Mouse (Mus musculus) heart, postnatal 25 days (tissue): ENCODE results near the gene Vsig2. TPM values are rescaled to one million over a fixed set of nuclear protein-coding genes. Genes with fewer than 3 reads are reported as not detected.

Experiments used
- DNase-seq: peaks from one replicate; pipeline ENCODE4 v3.0.0; 2022; ENCODE audit warnings: low spot score
- intact Hi-C: fragments of 180-260 bp; cut with DNase I; formaldehyde crosslinking; loops from one replicate; pipeline ENCODE4 v1.15.1; 2025
- total RNA-seq, 2 experiments: library from RNA; stranded (reverse); gene quantifications; 2 replicates each; pipeline ENCODE4 v1.2.3; 2021

Gene Vsig2
- total RNA-seq, 2 experiments from 2014 or later = 4.1 to 4.7 TPM

DNA sequence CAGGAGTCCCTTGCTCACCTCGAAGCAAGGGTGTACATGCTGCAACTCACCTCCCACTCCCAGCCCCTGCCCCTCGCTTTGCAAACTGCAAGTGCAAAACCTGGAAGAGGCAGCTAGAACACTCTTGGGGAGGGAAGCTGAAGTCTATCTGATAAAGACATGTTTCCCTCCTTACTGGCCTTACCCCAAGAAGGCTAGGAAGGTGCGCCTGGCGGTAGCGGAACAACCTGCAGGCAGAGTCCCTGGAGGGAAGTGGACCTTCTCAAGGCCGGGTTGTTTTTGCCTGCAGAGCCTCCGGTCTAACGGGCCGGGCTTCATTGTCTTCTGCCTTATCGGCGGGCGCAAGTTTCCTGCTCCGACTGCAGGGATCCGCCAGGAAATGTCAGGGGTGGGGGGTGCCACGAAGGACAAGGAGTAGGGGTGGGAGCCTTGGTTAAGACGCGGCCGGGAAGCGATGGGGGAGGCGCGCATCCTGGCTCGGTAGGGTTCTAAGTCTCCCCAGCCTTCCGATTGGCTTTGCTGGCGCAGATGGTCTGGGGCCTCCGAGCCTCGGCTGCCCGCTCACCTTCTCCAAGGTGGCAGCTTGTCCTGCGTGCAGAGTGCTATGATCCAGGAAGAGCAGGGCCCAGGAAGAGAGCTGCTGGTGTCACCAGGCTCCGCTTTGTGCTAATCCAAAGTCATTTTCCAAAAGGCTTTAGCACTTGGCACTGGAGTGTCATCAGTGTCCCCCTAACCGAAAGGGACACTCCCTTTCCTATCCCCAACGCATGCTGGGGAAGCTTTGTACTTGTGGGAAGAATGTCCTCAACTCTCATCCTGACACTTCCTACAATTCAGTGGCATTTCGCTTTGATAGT, 8.8 kb upstream of the Vsig2 start:
- peak; percentile 83 for DNase-seq
- intact Hi-C loops = no loop called here

- DNase-seq = no peak
- intact Hi-C loops = no loop called here
These were observed 8.0 kb upstream of the Vsig2 start for GRCm38 (mm10) chr9:37530888-37531705.

- intact Hi-C loops = no loop called here
- no peak for DNase-seq
These were observed 2.2 kb upstream of the Vsig2 start for GRCm38 (mm10) chr9:37536851-37537250.

GRCm38 (mm10) chr9:37537658-37538250, 1.3 kb upstream of the Vsig2 start:
- DNase-seq = no peak
- intact Hi-C loops = no loop called here

- intact Hi-C loops = no loop called here
- DNase-seq = no peak
These were observed 1.2 kb downstream of the Vsig2 start for GRCm38 (mm10) chr9:37540226-37540625.

GRCm38 (mm10) chr9:37540701-37541575, 1.9 kb downstream of the Vsig2 start:
- no peak for DNase-seq
- intact Hi-C loops = no loop called here

DNA sequence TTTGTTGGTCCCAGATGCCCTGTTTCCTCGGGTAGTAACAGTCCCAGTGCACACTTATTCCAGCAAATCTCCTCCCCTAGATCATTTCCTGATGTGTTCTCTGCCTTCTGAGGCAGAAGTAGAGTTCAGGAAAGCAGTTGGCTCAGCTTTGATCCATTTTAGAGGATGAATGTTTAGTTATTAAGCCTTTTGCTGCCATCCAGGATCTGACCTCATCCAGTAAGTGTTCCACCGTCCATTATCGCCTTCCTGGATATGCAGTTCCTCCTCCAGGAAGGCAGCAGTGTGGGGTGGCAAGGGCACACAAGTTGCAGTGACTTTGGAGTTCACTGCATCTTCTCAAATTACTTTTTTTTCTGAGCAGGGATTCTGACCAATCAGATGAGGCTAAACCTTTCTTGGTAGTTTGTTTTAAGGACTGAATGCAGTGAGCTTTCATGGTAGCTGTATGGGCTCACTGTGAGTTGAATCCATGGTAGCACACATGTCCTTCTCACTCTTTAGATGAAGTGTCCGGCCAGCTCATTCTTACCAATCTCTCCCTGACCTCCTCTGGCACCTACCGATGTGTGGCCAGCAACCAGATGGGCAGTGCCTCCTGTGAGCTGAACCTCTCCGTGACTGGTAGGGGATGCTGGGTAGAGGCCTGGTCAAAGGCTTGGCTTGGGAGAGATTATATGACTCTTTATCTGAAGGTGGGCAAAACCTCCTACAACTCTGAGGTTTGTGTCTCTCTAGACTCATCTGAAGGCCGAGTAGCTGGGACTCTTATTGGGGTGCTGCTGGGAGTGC, 3.0 kb downstream of the Vsig2 start:
- DNase-seq = no peak
- intact Hi-C loops = no loop called here

- no peak for DNase-seq
- intact Hi-C loops = loop anchor here (2.0 kb wide), 1 partner anchor 17 kb away; no protein-coding TSS in a partner anchor
These were observed 4.9 kb downstream of the Vsig2 start for GRCm38 (mm10) chr9:37543869-37544440.

DNA sequence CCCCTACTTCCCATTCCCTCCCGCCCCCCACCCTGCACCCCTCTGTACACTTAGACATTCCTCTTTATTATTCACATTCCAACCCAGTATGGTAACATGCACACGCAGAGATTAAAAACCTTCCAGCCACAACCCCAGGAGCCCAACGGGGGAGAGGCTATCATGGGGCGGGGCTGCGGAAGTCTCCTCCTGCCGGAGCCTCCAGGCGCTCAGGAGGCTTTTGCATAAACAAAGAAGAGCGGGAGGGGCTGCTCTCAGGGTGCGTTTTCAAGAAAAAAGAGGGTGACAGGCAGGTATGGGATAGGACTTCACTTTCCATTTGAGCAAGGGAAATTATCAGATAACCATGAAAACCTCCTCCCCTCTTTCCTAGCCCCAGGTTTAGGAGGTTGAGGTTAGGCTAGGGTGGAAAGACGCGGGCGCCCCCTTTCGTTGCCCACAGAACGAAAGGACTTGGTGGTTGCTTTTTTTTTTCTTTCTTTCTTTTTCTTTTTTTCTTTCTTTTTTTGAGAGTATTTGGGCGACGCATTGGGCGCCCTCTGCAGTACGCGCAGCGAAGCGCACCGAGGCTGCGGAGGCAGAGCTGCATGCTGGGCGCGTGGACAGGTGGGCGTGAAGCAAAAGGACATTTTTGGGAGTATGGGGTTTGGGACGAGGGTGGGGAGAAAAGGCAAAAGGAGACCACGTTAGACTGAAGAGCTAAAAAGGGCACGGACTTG, 5.6 kb downstream of the Vsig2 start:
- intact Hi-C loops = loop anchor here (1.0 to 2.0 kb wide), 2 partner anchors 18 to 82 kb away; no protein-coding TSS in a partner anchor
- peak; percentile 44 for DNase-seq

DNA sequence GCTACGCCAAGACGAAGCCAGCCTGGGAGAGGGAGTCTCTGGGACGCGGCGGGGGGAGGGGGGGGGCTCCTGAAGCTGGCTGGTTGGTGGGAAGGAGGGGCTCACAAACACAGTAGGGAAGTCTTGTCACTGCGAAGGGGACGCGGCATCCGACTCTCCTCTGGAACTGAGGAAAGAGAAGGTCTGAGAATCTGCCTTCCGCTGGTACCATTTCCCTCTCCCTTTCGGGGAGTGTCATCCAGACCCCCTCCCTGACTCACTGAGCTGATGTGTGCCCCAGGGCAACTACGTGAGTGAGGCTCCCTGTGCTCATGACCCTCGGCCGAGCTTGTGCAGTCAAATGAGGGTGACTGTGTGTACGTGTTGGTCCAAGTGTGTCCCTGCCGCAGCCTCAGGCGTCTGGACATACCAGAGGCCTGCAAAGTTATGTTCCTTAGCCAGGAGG, 6.1 kb downstream of the Vsig2 start:
- intact Hi-C loops = loop anchor here (1.0 to 2.0 kb wide), 2 partner anchors 18 to 83 kb away; no protein-coding TSS in a partner anchor
- DNase-seq = no peak

DNA sequence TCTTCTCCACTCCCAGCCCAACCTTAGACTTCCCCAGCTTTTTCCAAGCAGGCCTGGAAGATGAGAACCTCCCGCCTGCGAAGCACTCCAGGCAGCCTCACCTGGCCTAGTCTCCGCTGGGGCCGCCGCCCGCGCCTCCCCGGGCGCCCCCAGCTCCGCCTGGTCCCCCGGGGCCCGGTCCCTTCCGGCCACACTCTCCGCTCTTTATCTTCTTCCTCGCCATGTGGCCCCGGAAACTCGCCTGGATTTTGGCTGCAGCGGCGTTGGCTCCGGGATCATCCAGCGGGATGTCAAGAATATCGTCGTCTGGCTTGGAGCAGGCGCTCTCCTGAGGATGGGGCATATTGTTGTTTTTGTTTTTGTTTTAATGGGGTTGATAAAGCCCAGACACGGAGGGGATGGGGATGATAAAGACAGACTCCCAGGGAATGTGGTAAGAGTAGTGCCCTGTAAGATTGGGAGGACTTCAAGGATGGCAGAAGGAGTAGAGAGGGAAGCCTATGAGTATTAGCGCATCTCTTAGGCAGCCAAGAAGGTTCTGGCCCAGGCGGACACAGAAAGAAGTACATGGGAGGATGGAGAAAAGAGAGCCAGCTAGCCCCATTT, 6.9 kb downstream of the Vsig2 start:
- intact Hi-C loops = loop anchor here (1.0 to 2.0 kb wide), 3 partner anchors 19 to 84 kb away; no protein-coding TSS in a partner anchor
- DNase-seq = no peak

GRCm38 (mm10) chr9:37546889-37547288, 7.8 kb downstream of the Vsig2 start:
- DNase-seq = no peak

DNA sequence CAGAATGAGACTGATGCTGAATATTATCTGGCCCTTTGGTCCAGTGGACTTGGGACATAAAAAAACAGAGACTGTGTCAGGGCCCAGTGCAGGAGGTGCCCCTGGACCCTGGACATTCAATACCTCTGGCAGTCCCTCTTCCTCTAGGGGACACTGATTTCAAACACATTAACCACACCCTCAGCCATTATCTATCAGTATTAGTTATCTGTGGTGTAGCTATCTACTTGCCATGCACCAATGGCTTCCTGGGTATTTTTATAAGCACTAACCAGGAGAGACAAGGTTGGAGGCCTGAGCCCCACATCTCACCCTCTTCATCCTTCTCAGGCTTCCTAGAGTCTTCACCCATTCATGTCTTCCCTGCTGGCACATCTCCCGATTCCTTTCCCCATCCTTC, 11.4 kb downstream of the Vsig2 start:
- intact Hi-C loops = no loop called here
- DNase-seq = no peak

More at GRCm38 (mm10) chr9:37546889-37547288, 7.8 kb downstream of the Vsig2 start:
- intact Hi-C loops = loop anchor here (2.0 kb wide), 1 partner anchor 68 kb away; no protein-coding TSS in a partner anchor

DNA sequence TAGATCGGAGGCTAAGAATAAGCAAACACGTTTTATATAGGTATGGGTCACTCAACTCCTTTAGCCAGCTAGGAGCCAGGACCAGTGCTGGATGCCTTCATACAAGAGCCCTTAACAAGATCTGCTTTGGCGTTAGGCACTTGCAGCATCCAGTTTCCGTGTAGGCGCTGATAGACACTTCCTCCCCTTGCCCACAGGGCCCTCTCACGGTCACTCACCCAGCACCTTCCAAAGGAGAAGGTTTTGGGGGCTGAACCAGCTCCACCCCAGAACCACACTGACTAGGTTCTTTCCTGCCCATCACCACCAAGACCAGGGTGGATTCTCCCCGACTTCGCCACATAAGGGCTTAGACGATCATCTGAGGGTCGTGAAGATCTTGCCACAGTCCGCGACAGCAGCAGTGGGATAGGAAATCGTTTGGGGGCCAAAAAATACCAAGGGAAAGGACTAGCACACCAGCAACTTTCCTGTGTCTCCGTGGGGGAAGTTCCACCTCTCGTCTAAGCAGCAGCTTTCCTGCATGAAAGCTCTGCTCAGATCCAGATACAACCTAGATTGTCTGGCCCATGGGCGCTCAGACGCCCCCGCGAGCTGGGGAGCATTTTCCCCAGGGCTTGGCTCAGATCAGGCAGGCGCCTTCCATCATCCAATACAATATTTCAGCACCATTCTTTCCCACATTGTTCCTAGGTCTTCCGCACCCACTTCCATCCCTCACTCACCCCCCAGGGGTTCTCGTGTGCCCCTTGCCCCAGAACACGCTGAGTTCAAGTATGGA, 12.9 kb downstream of the Vsig2 start:
- intact Hi-C loops = loop anchor here (2.0 kb wide), 1 partner anchor 15 kb away; no protein-coding TSS in a partner anchor
- no peak for DNase-seq

DNA sequence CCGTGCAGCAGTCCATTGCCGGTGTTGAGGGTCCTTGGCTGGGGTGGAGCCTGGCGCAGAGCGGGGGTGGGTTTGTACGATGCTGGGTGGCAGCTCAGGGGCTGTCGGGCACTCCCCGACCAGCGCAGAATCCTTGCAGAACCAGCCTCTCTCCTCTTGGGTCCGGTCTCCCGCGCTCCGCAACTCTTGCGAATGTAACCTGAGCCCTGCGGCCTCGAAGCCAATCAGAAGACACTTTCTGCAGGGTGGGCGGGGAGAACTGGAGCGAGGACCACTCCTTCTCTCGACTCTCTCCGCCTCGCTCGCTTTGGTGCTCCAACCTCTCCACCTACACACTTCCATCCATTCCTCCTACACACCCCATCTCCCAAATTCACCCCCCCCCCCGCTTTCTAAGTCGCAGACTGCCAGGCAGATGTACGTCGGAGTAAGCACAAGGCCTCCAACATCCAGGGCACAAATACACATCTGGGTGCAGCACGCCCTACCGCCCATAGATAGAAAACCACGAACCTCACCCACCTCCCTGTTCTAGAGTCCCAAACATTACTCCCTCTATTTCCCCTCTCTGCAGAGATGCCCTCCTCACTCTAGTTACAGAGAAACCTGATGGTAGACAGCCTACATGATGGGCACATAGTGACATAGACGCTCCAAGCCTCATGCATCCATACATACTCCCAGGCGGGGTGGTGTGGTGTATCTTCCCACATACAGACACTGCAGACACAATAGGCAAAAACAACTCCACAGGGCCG, 13.7 kb downstream of the Vsig2 start, which contains the start of gene Nrgn:
Nrgn (minus strand) TSS at position 369 of the 758 bp plus-strand sequence.
- intact Hi-C loops = loop anchor here (2.0 kb wide), 1 partner anchor 14 kb away; no protein-coding TSS in a partner anchor

More for the DNA sequence above, 13.7 kb downstream of the Vsig2 start, which contains the start of gene Nrgn:
- DNase-seq = peak; percentile 69
